Mouse (Mus musculus) heart, embryonic 14.5 days (tissue): ENCODE measurements around the gene Chac2. TPM values are rescaled to one million over a fixed set of nuclear protein-coding genes. Genes with fewer than 3 reads are reported as not detected.

Experiments
- ATAC-seq: fragments of 200-750 bp; cut with Nextera tagmentation; 2 replicates; pipeline ENCODE4 v1.8.0; 2017; ENCODE audit warnings: low read depth, moderate TSS enrichment; ENCODE audit not compliant: insufficient number of reproducible peaks, insufficient read depth, low FRiP score
- H3K27ac ChIP-seq, 2 experiments: fragments of 200-500 bp in 1 of 2; fragments of 300-500 bp in 1 of 2; sonication (generic) in 1 of 2; replicated peaks in 1 of 2; 2 replicates each; pipeline ENCODE4 v1.5.1; 2012 to 2014; ENCODE audit warnings: low read depth in 2 of 2, low read length in 2 of 2, control low read depth in 1 of 2, mild to moderate bottlenecking in 1 of 2, mixed read lengths in 1 of 2; ENCODE audit not compliant: control insufficient read depth in 1 of 2, insufficient read depth in 1 of 2
- H3K27me3 ChIP-seq: fragments of 300-500 bp; sonication (generic); 2 replicates; pipeline ENCODE4 v1.6.1; 2014; ENCODE audit warnings: mild to moderate bottlenecking, low read length, control low read depth; ENCODE audit not compliant: control insufficient read depth, insufficient read depth
- H3K36me3 ChIP-seq: fragments of 300-500 bp; sonication (generic); 2 replicates; pipeline ENCODE4 v1.6.1; 2014; ENCODE audit warnings: mild to moderate bottlenecking, control low read depth, low read length, mixed read lengths; ENCODE audit not compliant: control insufficient read depth, insufficient read depth
- H3K4me1 ChIP-seq, 2 experiments: fragments of 200-500 bp in 1 of 2; fragments of 300-500 bp in 1 of 2; sonication (generic) in 1 of 2; 2 replicates each; pipeline ENCODE4 v1.6.1; 2012 to 2014; ENCODE audit warnings: low read length in 2 of 2, control low read depth in 1 of 2, mixed read lengths in 1 of 2; ENCODE audit not compliant: control insufficient read depth in 2 of 2, insufficient read depth in 2 of 2
- H3K4me2 ChIP-seq: fragments of 300-500 bp; sonication (generic); 2 replicates; pipeline ENCODE4 v1.6.1; 2014; ENCODE audit warnings: mild to moderate bottlenecking, low read length
- H3K4me3 ChIP-seq, 2 experiments: fragments of 200-500 bp in 1 of 2; fragments of 300-500 bp in 1 of 2; sonication (generic) in 1 of 2; 2 replicates each; pipeline ENCODE4 v1.5.1; 2012 to 2014; ENCODE audit warnings: low read length in 2 of 2, mild to moderate bottlenecking in 2 of 2, control low read depth in 1 of 2, low read depth in 1 of 2, moderate library complexity in 1 of 2; ENCODE audit not compliant: control insufficient read depth in 1 of 2, insufficient read depth in 1 of 2
- H3K9ac ChIP-seq: fragments of 300-500 bp; sonication (generic); 2 replicates; pipeline ENCODE4 v1.6.1; 2014; ENCODE audit warnings: mild to moderate bottlenecking, low read length
- H3K9me3 ChIP-seq: fragments of 300-500 bp; sonication (generic); 2 replicates; pipeline ENCODE4 v1.6.1; 2016; ENCODE audit warnings: low read length, control low read depth; ENCODE audit not compliant: control insufficient read depth
- WGBS: fragments of 180-500 bp; shearing (Covaris S2); extraction: QIAGEN DNeasy Blood & Tissue Kit; methylation state at CpG from one replicate; pipeline ENCODE4 v1.1.7; 2014; 5-methylcytosine and 5-hydroxymethylcytosine counted together
- polyA plus RNA-seq: library from polyadenylated mRNA; unstranded; fragments of >200 nt; fragmentation: Nextera tagmentation; extraction: Ambion mirVana; gene quantifications from 2 replicates; pipeline ENCODE4 v1.2.1, GENCODE M21; 2014

Gene Chac2
- polyA plus RNA-seq, 1 experiment from 2014 or later: 16.5 TPM

DNA sequence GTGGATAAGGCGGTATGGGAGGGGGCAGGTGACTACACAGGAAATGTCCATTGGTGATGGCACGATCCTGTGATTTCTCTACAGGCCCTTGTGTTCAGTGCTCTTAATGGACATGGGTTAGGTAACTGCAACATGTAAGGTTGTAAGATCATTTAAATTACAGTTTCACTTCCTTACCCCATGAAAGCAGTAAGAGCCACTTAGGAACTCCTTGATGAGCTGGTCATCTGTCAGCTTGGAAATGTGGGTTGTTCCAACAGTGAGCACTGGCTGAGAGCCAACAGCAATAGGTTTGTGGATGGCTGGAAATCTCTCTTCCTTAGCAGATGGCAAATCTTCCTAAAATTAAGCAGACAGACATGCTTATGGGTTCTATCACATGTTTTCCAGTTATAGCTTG, 42.6 kb downstream of the Chac2 start:
- H3K4me3 ChIP-seq: no peak overlapping the region
- no peak overlapping the region for H3K9ac ChIP-seq
- no peak for ATAC-seq
- no peaks in the 10 kb centered on the region for H3K27me3 ChIP-seq
- H3K9me3 ChIP-seq: no peaks in the 10 kb centered on the region
- no peak overlapping the region for H3K27ac ChIP-seq
- H3K4me2 ChIP-seq: no peak overlapping the region
- peaks cover 85% of the 10 kb centered on the region for H3K36me3 ChIP-seq
- 99% methylated on average over 2 of the region's 2 CpGs for WGBS
- H3K4me1 ChIP-seq: no peaks in the 10 kb centered on the region

DNA sequence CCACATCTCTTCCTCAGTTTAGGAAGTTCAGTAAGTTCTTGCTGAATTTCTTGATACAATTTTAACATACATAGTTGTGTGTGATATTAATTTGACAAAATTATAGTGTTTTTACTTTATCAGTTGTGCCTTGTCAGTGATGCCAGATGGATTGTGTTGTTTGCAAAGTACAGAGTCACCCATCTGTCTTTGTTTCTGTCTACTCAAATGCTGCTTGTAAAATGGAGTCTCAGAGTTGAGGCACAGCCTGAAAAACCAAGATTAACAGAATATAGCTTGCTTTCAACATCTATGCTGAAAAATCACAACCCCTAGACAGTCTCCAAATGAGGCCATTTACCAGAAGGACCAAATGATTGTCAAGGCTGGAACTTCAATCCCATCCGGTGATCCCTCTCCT, 57.7 kb downstream of the Chac2 start:
- WGBS: 91% methylated on average over 1 of the region's 1 CpGs
- Histone ChIP-seq H3K4me1 (no peaks in the 10 kb centered on the region), H3K36me3 (peaks cover 67% of the 10 kb centered on the region), H3K9me3 (no peaks in the 10 kb centered on the region), H3K4me3 (no peak overlapping the region), H3K27me3 (no peaks in the 10 kb centered on the region), H3K4me2 (no peak overlapping the region), H3K27ac (no peak overlapping the region), H3K9ac (no peak overlapping the region)
- no peak for ATAC-seq

DNA sequence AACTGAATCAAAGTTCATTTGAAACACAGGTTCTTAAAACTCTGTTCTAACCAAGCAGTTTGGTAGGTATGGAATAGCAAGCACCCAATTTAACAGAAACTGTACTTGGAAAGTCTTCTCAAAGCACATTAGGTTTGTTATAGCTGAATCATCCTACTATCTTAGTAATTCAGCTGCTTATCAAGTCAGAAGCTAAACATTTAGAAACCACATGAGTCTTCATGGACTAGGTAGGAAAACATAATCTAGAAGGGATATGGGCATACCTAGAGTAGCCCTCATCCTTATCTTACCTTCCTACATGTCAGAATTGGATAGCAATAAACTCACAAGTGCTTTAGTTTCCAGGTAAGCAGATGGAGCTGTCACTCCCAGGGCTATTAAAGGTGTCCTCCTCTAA, 58.1 kb downstream of the Chac2 start:
- ATAC-seq: no peak
- Histone ChIP-seq H3K27ac (no peak overlapping the region), H3K36me3 (peaks cover 70% of the 10 kb centered on the region), H3K4me1 (no peaks in the 10 kb centered on the region), H3K9ac (no peak overlapping the region), H3K4me3 (no peak overlapping the region), H3K27me3 (no peaks in the 10 kb centered on the region), H3K9me3 (no peaks in the 10 kb centered on the region), H3K4me2 (no peak overlapping the region)

Other genes with a start within 250 kb of the Chac2 start
- 19.7 and 20.1 TPM in 2 replicates for gene Psme4, start 214.6 kb downstream of the Chac2 start, polyA plus RNA-seq
- gene Gpr75, start 101.0 kb downstream of the Chac2 start, polyA plus RNA-seq: 0.14 TPM in 1 of 2 replicates, not detected in the other
- 21.0 and 21.4 TPM in 2 replicates for gene Asb3, start 100.9 kb downstream of the Chac2 start, polyA plus RNA-seq
- gene Erlec1, start 32.0 kb downstream of the Chac2 start, polyA plus RNA-seq: 11.3 and 13.5 TPM in 2 replicates
- gene Gm17332, start 196.1 kb upstream of the Chac2 start, polyA plus RNA-seq: not detected in 2 replicates